Mouse (Mus musculus) embryo, embryonic 10.5 days (tissue): Measurements from ENCODE around the gene Ccr1.

Source experiments
- DNase-seq: peaks from one replicate; pipeline ENCODE4 v3.0.0-alpha.2; 2015; ENCODE audit warnings: low spot score

Ccr1 gene

GRCm38 (mm10) chr9:123953551-123953950, 14.9 kb downstream of the Ccr1 start:
- no peak for DNase-seq

GRCm38 (mm10) chr9:123951176-123951575, 17.3 kb downstream of the Ccr1 start:
- DNase-seq = no peak

- no peak for DNase-seq
Measured at GRCm38 (mm10) chr9:123949432-123949831, 19.1 kb downstream of the Ccr1 start.

- no peak for DNase-seq
Measured at GRCm38 (mm10) chr9:123947815-123948214, 20.7 kb downstream of the Ccr1 start.

GRCm38 (mm10) chr9:123942025-123942424, 26.5 kb downstream of the Ccr1 start:
- no peak for DNase-seq

GRCm38 (mm10) chr9:123941316-123941715, 27.2 kb downstream of the Ccr1 start:
- no peak for DNase-seq

- DNase-seq = no peak
Measured at GRCm38 (mm10) chr9:123940628-123941027, 27.9 kb downstream of the Ccr1 start.

GRCm38 (mm10) chr9:123940168-123940567, 28.3 kb downstream of the Ccr1 start:
- no peak for DNase-seq

GRCm38 (mm10) chr9:123937989-123938388, 30.5 kb downstream of the Ccr1 start:
- no peak for DNase-seq

- no peak for DNase-seq
Measured at GRCm38 (mm10) chr9:123936604-123937280, 31.8 kb downstream of the Ccr1 start.

- DNase-seq = no peak
Measured at GRCm38 (mm10) chr9:123935776-123936175, 32.7 kb downstream of the Ccr1 start.

- no peak for DNase-seq
Measured at GRCm38 (mm10) chr9:123935346-123935745, 33.1 kb downstream of the Ccr1 start.

GRCm38 (mm10) chr9:123933716-123934445, 34.6 kb downstream of the Ccr1 start:
- no peak for DNase-seq

GRCm38 (mm10) chr9:123932911-123933675, 35.4 kb downstream of the Ccr1 start:
- DNase-seq = no peak

GRCm38 (mm10) chr9:123931761-123932700, 36.5 kb downstream of the Ccr1 start:
- DNase-seq = no peak

GRCm38 (mm10) chr9:123930926-123931325, 37.6 kb downstream of the Ccr1 start:
- no peak for DNase-seq

- no peak for DNase-seq
Measured at GRCm38 (mm10) chr9:123930476-123930875, 38.0 kb downstream of the Ccr1 start.

GRCm38 (mm10) chr9:123929936-123930335, 38.6 kb downstream of the Ccr1 start:
- no peak for DNase-seq

GRCm38 (mm10) chr9:123928759-123929246, 39.7 kb downstream of the Ccr1 start:
- DNase-seq = peak; percentile 30

- DNase-seq = no peak
Measured at GRCm38 (mm10) chr9:123928118-123928758, 40.3 kb downstream of the Ccr1 start.
